Mouse (Mus musculus) limb, embryonic 11.5 days (tissue): ENCODE measurements around the gene Gprin1. TPM values are rescaled to one million over a fixed set of nuclear protein-coding genes. Genes with fewer than 3 reads are reported as not detected.

Source experiments
- ATAC-seq: fragments of 200-750 bp; cut with Nextera tagmentation; 2 replicates; pipeline ENCODE4 v1.8.0; 2017; ENCODE audit warnings: low read depth; ENCODE audit not compliant: insufficient number of reproducible peaks, low FRiP score, low TSS enrichment
- DNase-seq: peaks from one replicate; pipeline ENCODE4 v3.0.0-alpha.2; 2015; ENCODE audit warnings: low spot score
- H3K27ac ChIP-seq: fragments of 300-500 bp; sonication (generic); replicated peaks from 2 replicates; pipeline ENCODE4 v1.5.1; 2014; ENCODE audit warnings: low read depth, mild to moderate bottlenecking, low read length
- H3K27me3 ChIP-seq: fragments of 300-500 bp; sonication (generic); 2 replicates; pipeline ENCODE4 v1.6.1; 2014; ENCODE audit warnings: mild to moderate bottlenecking, low read length, mixed read lengths; ENCODE audit not compliant: control insufficient read depth, insufficient read depth
- H3K36me3 ChIP-seq: fragments of 300-500 bp; sonication (generic); 2 replicates; pipeline ENCODE4 v1.6.1; 2014; ENCODE audit warnings: mild to moderate bottlenecking, low read length, moderate library complexity, mixed read lengths; ENCODE audit not compliant: control insufficient read depth, insufficient read depth
- H3K4me1 ChIP-seq: fragments of 300-500 bp; sonication (generic); 2 replicates; pipeline ENCODE4 v1.6.1; 2014; ENCODE audit warnings: low read length, mixed read lengths; ENCODE audit not compliant: control insufficient read depth, insufficient read depth
- H3K4me2 ChIP-seq: fragments of 300-500 bp; sonication (generic); 2 replicates; pipeline ENCODE4 v1.6.1; 2014; ENCODE audit warnings: low read depth, mild to moderate bottlenecking, moderate library complexity; ENCODE audit not compliant: severe bottlenecking
- H3K4me3 ChIP-seq: fragments of 300-500 bp; sonication (generic); 2 replicates; pipeline ENCODE4 v1.5.1; 2014; ENCODE audit warnings: low read depth, low read length
- H3K9ac ChIP-seq: fragments of 300-500 bp; sonication (generic); 2 replicates; pipeline ENCODE4 v1.6.1; 2014; ENCODE audit warnings: mild to moderate bottlenecking, low read length
- H3K9me3 ChIP-seq: fragments of 300-500 bp; sonication (generic); 2 replicates; pipeline ENCODE4 v1.6.1; 2016; ENCODE audit warnings: low read length; ENCODE audit not compliant: control insufficient read depth
- WGBS: fragments of 180-500 bp; shearing (Covaris S2); extraction: QIAGEN DNeasy Blood & Tissue Kit; methylation state at CpG from one replicate; pipeline ENCODE4 v1.1.7; 2014; 5-methylcytosine and 5-hydroxymethylcytosine counted together
- polyA plus RNA-seq: library from polyadenylated mRNA; unstranded; fragments of >200 nt; fragmentation: Nextera tagmentation; extraction: Ambion mirVana; gene quantifications from 2 replicates; pipeline ENCODE4 v1.2.1, GENCODE M21; 2014

Gprin1 gene
- polyA plus RNA-seq, 1 experiment from 2014 or later, result 0.55 TPM

GRCm38 (mm10) chr13:54695479-54696230 lies 54.0 kb downstream of the Gprin1 start:
- Histone ChIP-seq H3K9ac (no peak overlapping the region), H3K4me3 (no peak overlapping the region), H3K27me3 (no peaks in the 10 kb centered on the region), H3K9me3 (no peaks in the 10 kb centered on the region), H3K36me3 (no peaks in the 10 kb centered on the region), H3K4me1 (peaks cover 13% of the 10 kb centered on the region), H3K27ac (no peak overlapping the region), H3K4me2 (no peak overlapping the region)
- 89% methylated on average over 11 of the region's 11 CpGs for WGBS
- ATAC-seq, result no peak
- DNase-seq, result no peak

GRCm38 (mm10) chr13:54694348-54695060 lies 55.2 kb downstream of the Gprin1 start:
- Histone ChIP-seq H3K9ac (peak overlapping the region; percentile 49; the same call in 1 of the 2 replicates), H3K27ac (peak overlapping the region; percentile 48; the same call in 1 of the 2 replicates), H3K36me3 (no peaks in the 10 kb centered on the region), H3K9me3 (no peaks in the 10 kb centered on the region), H3K4me2 (peak overlapping the region; percentile 42), H3K4me3 (peak overlapping the region; percentile 97), H3K4me1 (peaks cover 13% of the 10 kb centered on the region), H3K27me3 (no peaks in the 10 kb centered on the region)
- ATAC-seq, result peak; percentile 65
- no peak for DNase-seq
- 18% methylated on average over 26 of the region's 26 CpGs for WGBS

GRCm38 (mm10) chr13:54693558-54694347 lies 55.9 kb downstream of the Gprin1 start, which contains the start of gene Rnf44:
Gene Rnf44 (minus strand): TSS chr13:54693907.
- peak within 1 kb of the TSS; percentile 97 for H3K4me3 ChIP-seq
- H3K4me1 ChIP-seq, result peaks cover 13% of the 10 kb centered on the region
- ATAC-seq (peak; percentile 99), DNase-seq (peak; percentile 99)
- WGBS, result under 1% methylated on average over 73 of the region's 92 CpGs
- H3K27ac ChIP-seq, result peak within 1 kb of the TSS; percentile 65; the same call in 1 of the 2 replicates
- H3K4me2 ChIP-seq, result peak within 1 kb of the TSS; percentile 86
- peak within 1 kb of the TSS; percentile 88 for H3K9ac ChIP-seq
- H3K27me3 ChIP-seq, result no peaks in the 10 kb centered on the region
- H3K36me3 ChIP-seq, result no peaks in the 10 kb centered on the region
- H3K9me3 ChIP-seq, result no peaks in the 10 kb centered on the region

GRCm38 (mm10) chr13:54692711-54693557 lies 56.7 kb downstream of the Gprin1 start:
- Histone ChIP-seq H3K36me3 (no peaks in the 10 kb centered on the region), H3K27me3 (no peaks in the 10 kb centered on the region), H3K9ac (peak overlapping the region; percentile 88), H3K4me2 (peak overlapping the region; percentile 86), H3K9me3 (no peaks in the 10 kb centered on the region), H3K4me3 (peak overlapping the region; percentile 97), H3K27ac (peak overlapping the region; percentile 65; the same call in 1 of the 2 replicates), H3K4me1 (peaks cover 13% of the 10 kb centered on the region)
- DNase-seq (no peak), ATAC-seq (no peak)
- 13% methylated on average over 21 of the region's 21 CpGs for WGBS

GRCm38 (mm10) chr13:54691737-54692136 lies 57.9 kb downstream of the Gprin1 start:
- no peak overlapping the region for H3K4me3 ChIP-seq
- no peak overlapping the region for H3K27ac ChIP-seq
- no peaks in the 10 kb centered on the region for H3K27me3 ChIP-seq
- H3K9ac ChIP-seq, result no peak overlapping the region
- ATAC-seq (no peak), DNase-seq (no peak)
- H3K9me3 ChIP-seq, result no peaks in the 10 kb centered on the region
- peaks cover 13% of the 10 kb centered on the region for H3K4me1 ChIP-seq
- no peaks in the 10 kb centered on the region for H3K36me3 ChIP-seq
- 0 out of 2 replicates have a peak overlapping the region, but pooled peaks have one; percentile 17 for H3K4me2 ChIP-seq

GRCm38 (mm10) chr13:54690151-54690740 lies 59.4 kb downstream of the Gprin1 start:
- Histone ChIP-seq H3K27me3 (no peaks in the 10 kb centered on the region), H3K9me3 (no peaks in the 10 kb centered on the region), H3K36me3 (no peaks in the 10 kb centered on the region), H3K9ac (no peak overlapping the region), H3K4me3 (no peak overlapping the region), H3K27ac (no peak overlapping the region), H3K4me1 (peaks cover 21% of the 10 kb centered on the region), H3K4me2 (no peak overlapping the region)
- ATAC-seq, result no peak
- WGBS, result 94% methylated on average over 8 of the region's 8 CpGs
- DNase-seq, result no peak

- peak; percentile 99 for DNase-seq
- Histone ChIP-seq H3K4me2 (peak overlapping the region; percentile 58), H3K4me3 (peak overlapping the region; percentile 94), H3K9ac (peak overlapping the region; percentile 98), H3K27ac (peak overlapping the region; percentile 92), H3K4me1 (peaks cover 25% of the 10 kb centered on the region), H3K36me3 (peaks cover 18% of the 10 kb centered on the region), H3K27me3 (no peaks in the 10 kb centered on the region), H3K9me3 (no peaks in the 10 kb centered on the region)
- WGBS, result under 1% methylated on average over 81 of the region's 82 CpGs
- peak; percentile 91 for ATAC-seq
Observed at GRCm38 (mm10) chr13:54687575-54688424, 61.9 kb downstream of the Gprin1 start.
